Mouse (Mus musculus) spleen, postnatal 4 days (tissue): ENCODE data around the gene Ankrd11.

ENCODE experiments used
- DNase-seq, 2 experiments: peaks; one replicate each; pipeline ENCODE4 v3.0.0; 2022; ENCODE audit warnings: low spot score in 2 of 2

Gene Ankrd11

GRCm38 (mm10) chr8:122849152-122849910, 192.7 kb downstream of the Ankrd11 start:
- no peak for DNase-seq

- DNase-seq = peak in 1 of 2 experiments; percentile 51
Observed at GRCm38 (mm10) chr8:122847829-122848561, 194.1 kb downstream of the Ankrd11 start, which contains the start of gene Cdh15. Gene Cdh15, plus strand, starts transcription at chr8:122847966.

- DNase-seq = no peak
Observed at GRCm38 (mm10) chr8:122845662-122846061, 196.4 kb downstream of the Ankrd11 start.

GRCm38 (mm10) chr8:122844161-122844560, 197.9 kb downstream of the Ankrd11 start:
- no peak for DNase-seq

- DNase-seq = no peak
Observed at GRCm38 (mm10) chr8:122836696-122837095, 205.4 kb downstream of the Ankrd11 start.

GRCm38 (mm10) chr8:122836199-122836598, 205.9 kb downstream of the Ankrd11 start:
- no peak for DNase-seq

GRCm38 (mm10) chr8:122834971-122835370, 207.1 kb downstream of the Ankrd11 start:
- DNase-seq = peak; percentile 77 to 90

GRCm38 (mm10) chr8:122834416-122834815, 207.7 kb downstream of the Ankrd11 start:
- no peak for DNase-seq
